Mouse (Mus musculus): ENCODE data around the gene Gm21764. TPM values are rescaled to one million over a fixed set of nuclear protein-coding genes. Genes with fewer than 3 reads are reported as not detected.
"Not testable (repeated sequence)": the region's sequence is repeated elsewhere in the genome, so short reads cannot be mapped to it uniquely, and the experiment has no call there.

Gm21764 gene
- not detected for total RNA-seq (2022)

GRCm38 (mm10) chrY:18061712-18062111 is at the start of gene Gm21764:
Gene Gm21764 (minus strand): TSS chrY:18061812.
- DNase-seq: not testable (repeated sequence)

GRCm38 (mm10) chrY:18088816-18089215 is 27.2 kb upstream of the Gm21764 start, which contains the start of gene Ssty1:
Gene Ssty1 (plus strand): TSS chrY:18089116.
- DNase-seq: not testable (repeated sequence)

Other genes starting within 250 kb of the Gm21764 start
- not detected for gene Gm21904, start 215.5 kb downstream of the Gm21764 start, total RNA-seq (2022)
- gene Gm20772, start 187.1 kb downstream of the Gm21764 start, total RNA-seq (2022): not detected
- not detected for gene Gm20831, start 187.1 kb downstream of the Gm21764 start, total RNA-seq (2022)
- gene Srsy, start 124.5 kb downstream of the Gm21764 start, total RNA-seq (2022): not detected
- gene Ssty1, start 27.3 kb upstream of the Gm21764 start, total RNA-seq (2022): not detected

Measured in adrenal gland, adult 8-10 months (tissue).